Mouse (Mus musculus): ENCODE measurements around the gene Gk5.

DNA sequence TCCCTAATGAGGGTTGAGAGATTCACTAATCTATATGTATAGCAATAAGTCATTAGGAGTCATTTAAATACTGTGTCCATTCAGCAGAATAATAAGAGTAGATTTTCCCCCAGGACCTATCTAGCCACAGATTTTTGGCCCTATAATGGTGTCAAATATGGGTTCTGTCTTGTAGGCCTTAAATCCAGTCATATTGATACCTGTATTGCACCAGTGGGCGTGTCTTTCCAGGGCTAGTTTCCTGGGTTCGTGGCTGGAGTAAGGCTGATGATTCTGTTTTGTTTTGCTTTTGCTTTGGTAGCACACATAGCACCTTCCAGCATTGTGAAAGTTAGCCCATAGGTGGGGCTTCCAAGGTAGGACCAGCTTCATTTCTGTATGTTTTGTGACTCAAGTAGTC, 95.0 kb downstream of the Gk5 start:
- TF ChIP-seq CTCF (IDR thresholded peaks at IDR 0.05; ENCODE audit: low read depth) = no peak
- no peak for TF ChIP-seq EP300 (IDR thresholded peaks at IDR 0.05; ENCODE audit: low read depth)
